Mouse (Mus musculus): Measurements from ENCODE around the gene Cdk5r2. TPM values are rescaled to one million over a fixed set of nuclear protein-coding genes. Genes with fewer than 3 reads are reported as not detected.
A peak's percentile ranks its signal among the peaks of the same experiment; 100 is the strongest.

Gene Cdk5r2
- total RNA-seq (2014; rRNA removed) = not detected in 2 replicates
- polyA plus RNA-seq (2012; rRNA removed) = not detected in 2 replicates

GRCm38 (mm10) chr1:74854306-74855056 lies at the start of gene Cdk5r2:
TSS of gene Cdk5r2 (plus strand) at chr1:74854934.
- TF ChIP-seq POLR2A (IDR thresholded peaks at IDR 0.05; ENCODE audit: extremely low read depth, insufficient read depth, low read length) (no peak), CTCF (IDR thresholded peaks at IDR 0.05; ENCODE audit: low read depth, low read length) (no peak)
- peak; percentile 23 for DNase-seq (ENCODE audit: extremely low read depth, low read depth, low spot score)
- Histone ChIP-seq H3K36me3 (ENCODE audit: control insufficient read depth, insufficient read depth, low read length) (no peaks in the 10 kb centered on the region), H3K4me3 (ENCODE audit: insufficient read depth, low read depth, low read length) (no peak within 1 kb of the TSS; the same call in 1 of the 2 replicates), H3K4me1 (ENCODE audit: control insufficient read depth, insufficient read depth, low read length) (no peaks in the 10 kb centered on the region; the same call in 1 of the 2 replicates), H3K27ac (replicated peaks; ENCODE audit: insufficient read depth, low read depth, low read length) (no peak within 1 kb of the TSS), H3K79me2 (ENCODE audit: control insufficient read depth, insufficient read depth, low read length) (no peaks in the 10 kb centered on the region), H3K27me3 (ENCODE audit: control insufficient read depth, insufficient read depth, low read length) (peaks cover 40% of the 10 kb centered on the region), H3K9ac (ENCODE audit: low read depth, low read length) (no peak within 1 kb of the TSS)
- WGBS = 5% methylated on average over 32 of the region's 39 CpGs

- no peak for DNase-seq (ENCODE audit: extremely low read depth, low read depth, low spot score)
- H3K27ac ChIP-seq (replicated peaks; ENCODE audit: insufficient read depth, low read depth, low read length) = no peak overlapping the region
- H3K36me3 ChIP-seq (ENCODE audit: control insufficient read depth, insufficient read depth, low read length) = no peaks in the 10 kb centered on the region
- TF ChIP-seq CTCF (IDR thresholded peaks at IDR 0.05; ENCODE audit: low read depth, low read length) (no peak), POLR2A (IDR thresholded peaks at IDR 0.05; ENCODE audit: extremely low read depth, insufficient read depth, low read length) (no peak)
- peaks cover 13% of the 10 kb centered on the region for H3K27me3 ChIP-seq (ENCODE audit: control insufficient read depth, insufficient read depth, low read length)
- peaks cover 7% of the 10 kb centered on the region for H3K4me1 ChIP-seq (ENCODE audit: control insufficient read depth, insufficient read depth, low read length)
- no peak overlapping the region for H3K9ac ChIP-seq (ENCODE audit: low read depth, low read length)
- WGBS = 32% methylated on average over 4 of the region's 4 CpGs
- no peak overlapping the region for H3K4me3 ChIP-seq (ENCODE audit: insufficient read depth, low read depth, low read length)
- no peaks in the 10 kb centered on the region for H3K79me2 ChIP-seq (ENCODE audit: control insufficient read depth, insufficient read depth, low read length)
These were observed 49.3 kb upstream of the Cdk5r2 start for GRCm38 (mm10) chr1:74805340-74805835.

GRCm38 (mm10) chr1:74805843-74806242 lies 48.9 kb upstream of the Cdk5r2 start:
- no peak overlapping the region for H3K27ac ChIP-seq (replicated peaks; ENCODE audit: insufficient read depth, low read depth, low read length)
- WGBS = 24% methylated on average over 5 of the region's 5 CpGs
- peaks cover 7% of the 10 kb centered on the region for H3K4me1 ChIP-seq (ENCODE audit: control insufficient read depth, insufficient read depth, low read length)
- H3K4me3 ChIP-seq (ENCODE audit: insufficient read depth, low read depth, low read length) = no peak overlapping the region
- no peak for TF ChIP-seq POLR2A (IDR thresholded peaks at IDR 0.05; ENCODE audit: extremely low read depth, insufficient read depth, low read length)
- TF ChIP-seq CTCF (IDR thresholded peaks at IDR 0.05; ENCODE audit: low read depth, low read length) = no peak
- H3K27me3 ChIP-seq (ENCODE audit: control insufficient read depth, insufficient read depth, low read length) = peaks cover 9% of the 10 kb centered on the region
- no peak overlapping the region for H3K9ac ChIP-seq (ENCODE audit: low read depth, low read length)
- no peaks in the 10 kb centered on the region for H3K79me2 ChIP-seq (ENCODE audit: control insufficient read depth, insufficient read depth, low read length)
- no peaks in the 10 kb centered on the region for H3K36me3 ChIP-seq (ENCODE audit: control insufficient read depth, insufficient read depth, low read length)
- DNase-seq (ENCODE audit: extremely low read depth, low read depth, low spot score) = no peak

- peaks cover 7% of the 10 kb centered on the region for H3K4me1 ChIP-seq (ENCODE audit: control insufficient read depth, insufficient read depth, low read length)
- H3K9ac ChIP-seq (ENCODE audit: low read depth, low read length) = no peak overlapping the region
- peak; percentile 13 for DNase-seq (ENCODE audit: extremely low read depth, low read depth, low spot score)
- WGBS = 3% methylated on average over 38 of the region's 38 CpGs
- no peak overlapping the region for H3K27ac ChIP-seq (replicated peaks; ENCODE audit: insufficient read depth, low read depth, low read length)
- no peaks in the 10 kb centered on the region for H3K79me2 ChIP-seq (ENCODE audit: control insufficient read depth, insufficient read depth, low read length)
- H3K27me3 ChIP-seq (ENCODE audit: control insufficient read depth, insufficient read depth, low read length) = peaks cover 7% of the 10 kb centered on the region; the same call in 1 of the 2 replicates
- TF ChIP-seq CTCF (IDR thresholded peaks at IDR 0.05; ENCODE audit: low read depth, low read length) (peak; percentile 42), POLR2A (IDR thresholded peaks at IDR 0.05; ENCODE audit: extremely low read depth, insufficient read depth, low read length) (no peak)
- H3K36me3 ChIP-seq (ENCODE audit: control insufficient read depth, insufficient read depth, low read length) = no peaks in the 10 kb centered on the region
- no peak overlapping the region for H3K4me3 ChIP-seq (ENCODE audit: insufficient read depth, low read depth, low read length)
These were observed 48.1 kb upstream of the Cdk5r2 start for GRCm38 (mm10) chr1:74806360-74807311.

GRCm38 (mm10) chr1:74807551-74808071 lies 47.1 kb upstream of the Cdk5r2 start:
- Histone ChIP-seq H3K4me1 (ENCODE audit: control insufficient read depth, insufficient read depth, low read length) (peaks cover 7% of the 10 kb centered on the region), H3K27ac (replicated peaks; ENCODE audit: insufficient read depth, low read depth, low read length) (no peak overlapping the region), H3K4me3 (ENCODE audit: insufficient read depth, low read depth, low read length) (no peak overlapping the region), H3K79me2 (ENCODE audit: control insufficient read depth, insufficient read depth, low read length) (no peaks in the 10 kb centered on the region), H3K9ac (ENCODE audit: low read depth, low read length) (no peak overlapping the region), H3K27me3 (ENCODE audit: control insufficient read depth, insufficient read depth, low read length) (peaks cover 7% of the 10 kb centered on the region; the same call in 1 of the 2 replicates), H3K36me3 (ENCODE audit: control insufficient read depth, insufficient read depth, low read length) (no peaks in the 10 kb centered on the region)
- no peak for TF ChIP-seq CTCF (IDR thresholded peaks at IDR 0.05; ENCODE audit: low read depth, low read length)
- TF ChIP-seq POLR2A (IDR thresholded peaks at IDR 0.05; ENCODE audit: extremely low read depth, insufficient read depth, low read length) = no peak
- DNase-seq (ENCODE audit: extremely low read depth, low read depth, low spot score) = peak; percentile 82
- 11% methylated on average over 23 of the region's 23 CpGs for WGBS
